Comparison of ENCODE assay signal across 17 mouse cellular contexts in genomic region chr2:25892440-25892839, GRCm38 (mm10). TPM values are rescaled to one million over a fixed set of nuclear protein-coding genes. Genes with fewer than 3 reads are reported as not detected.
DNase-seq lines count a peak whose midpoint lies in the region; ATAC-seq and TF ChIP-seq lines count a peak whose summit lies in the region.
"Had no signal": no experiment of that assay in that cellular context is flagged by ENCODE, and none has a peak within 500 bp of the region (broad histone marks: within the 10 kb centered on the region; RNA-seq: fewer than 3 reads in every experiment).

No protein-coding gene starts in this region.

- DNase-seq in adrenal gland, postnatal 14 days, result peak; percentile 33
- no peak for DNase-seq in adrenal gland, adult 8-10 months
- DNase-seq in lung, postnatal 0 days (ENCODE audit: low spot score), result no peak
- no peak for DNase-seq in lung, postnatal 14 days
- peak; percentile 77 for DNase-seq in cerebellum, adult 9-10 months
- DNase-seq in stomach, postnatal 0 days (ENCODE audit: low spot score), result no peak
- no peak for DNase-seq in gastrocnemius, postnatal 10 days
- DNase-seq in heart, postnatal 25 days (ENCODE audit: low spot score), result no peak
- DNase-seq: B cell, adult 2 months; heart, adult 18-20 months; heart, postnatal 10 days had no signal

- peak; percentile 28 for TF ChIP-seq CTCF in lung, postnatal 0 days (IDR thresholded peaks at IDR 0.05)
- peak; percentile 28; the same call in 1 of the 2 replicates for TF ChIP-seq CTCF in stomach, postnatal 0 days (IDR thresholded peaks at IDR 0.05; ENCODE audit: low read depth)

- no peaks in the 10 kb centered on the region for H3K4me1 ChIP-seq in lung, postnatal 0 days (ENCODE audit: insufficient read depth, low read depth, low read length)
- H3K4me1 ChIP-seq in stomach, postnatal 0 days (replicated peaks; ENCODE audit: control insufficient read depth, insufficient read depth), result no peaks in the 10 kb centered on the region
- H3K4me1 ChIP-seq: neural tube, embryonic 13.5 days had no signal

- no peaks in the 10 kb centered on the region for H3K9me3 ChIP-seq in lung, postnatal 0 days (ENCODE audit: low read length)
- H3K9me3 ChIP-seq in stomach, postnatal 0 days (ENCODE audit: control insufficient read depth, low read length), result no peaks in the 10 kb centered on the region
- H3K9me3 ChIP-seq: limb, embryonic 10.5 days; neural tube, embryonic 13.5 days had no signal

- ATAC-seq in lung, postnatal 0 days, result no peak
- ATAC-seq in stomach, postnatal 0 days (ENCODE audit: low FRiP score, low TSS enrichment), result no peak

- no peaks in the 10 kb centered on the region for H3K36me3 ChIP-seq in lung, postnatal 0 days (ENCODE audit: insufficient read depth, low read length)
- H3K36me3 ChIP-seq in stomach, postnatal 0 days (ENCODE audit: control insufficient read depth, insufficient read depth, low read length), result no peaks in the 10 kb centered on the region
- H3K36me3 ChIP-seq: limb, embryonic 10.5 days; neural tube, embryonic 13.5 days had no signal

- no peak overlapping the region for H3K4me3 ChIP-seq in lung, postnatal 0 days (ENCODE audit: low read depth, low read length)
- no peak overlapping the region for H3K4me3 ChIP-seq in stomach, postnatal 0 days (ENCODE audit: low read depth, low read length)
- H3K4me3 ChIP-seq: limb, embryonic 10.5 days; neural tube, embryonic 13.5 days had no signal

- H3K27ac ChIP-seq in lung, postnatal 0 days (ENCODE audit: low read length), result no peak overlapping the region
- no peak overlapping the region for H3K27ac ChIP-seq in stomach, postnatal 0 days (replicated peaks)
- H3K27ac ChIP-seq: limb, embryonic 10.5 days; neural tube, embryonic 13.5 days had no signal

- H3K27me3 ChIP-seq in lung, postnatal 0 days (replicated peaks; ENCODE audit: insufficient read depth, low read length), result no peaks in the 10 kb centered on the region
- H3K27me3 ChIP-seq in stomach, postnatal 0 days (ENCODE audit: control insufficient read depth, insufficient read depth, low read length), result no peaks in the 10 kb centered on the region
- H3K27me3 ChIP-seq: neural tube, embryonic 13.5 days had no signal

- H3K4me2 ChIP-seq in lung, postnatal 0 days (replicated peaks; ENCODE audit: low read depth, low read length), result no peak overlapping the region
- H3K4me2 ChIP-seq in stomach, postnatal 0 days (replicated peaks; ENCODE audit: low read depth), result no peak overlapping the region
- H3K4me2 ChIP-seq: neural tube, embryonic 13.5 days had no signal

- intact Hi-C loops in heart, postnatal 25 days (cut with DNase I), result no loop called here

- no peak overlapping the region for H3K9ac ChIP-seq in lung, postnatal 0 days (replicated peaks; ENCODE audit: low read depth)
- no peak overlapping the region for H3K9ac ChIP-seq in stomach, postnatal 0 days (ENCODE audit: low read length)
- H3K9ac ChIP-seq: neural tube, embryonic 13.5 days had no signal

- WGBS in lung, postnatal 0 days, result 75% methylated on average over 7 of the region's 7 CpGs
- WGBS in stomach, postnatal 0 days, result 71% methylated on average over 7 of the region's 7 CpGs

- TF ChIP-seq EP300 in lung, postnatal 0 days (IDR thresholded peaks at IDR 0.05), result no peak
- no peak for TF ChIP-seq EP300 in stomach, postnatal 0 days (optimal IDR thresholded peaks at IDR 0.05)

RNA-seq across cellular contexts. Expression of gene Kcnt1, which starts 28.9 kb away (rescaled TPM):
- 4.9 and 6.4 TPM in 2 replicates for total RNA-seq in adrenal gland, postnatal 14 days (2021)
- 10 to 100 TPM in 2 of 4 experiments, 1 to 10 TPM in 2; 1.8 to 12.1 (median 8.0) TPM for total RNA-seq in adrenal gland, adult 8-10 months (2022)
- 0.17 and 0.21 TPM in 2 replicates for polyA plus RNA-seq in lung, postnatal 0 days (2015; fragmentation: Nextera tagmentation; extraction: Ambion mirVana)
- polyA plus RNA-seq in stomach, postnatal 0 days (2015; fragmentation: Nextera tagmentation; extraction: Ambion mirVana), result 0.19 and 0.30 TPM in 2 replicates
- under 1 TPM; 0.12 to 0.34 TPM for total RNA-seq in gastrocnemius, postnatal 10 days (2021)
- under 1 TPM; 0.25 to 0.36 TPM for total RNA-seq in heart, postnatal 25 days (2021)
- total RNA-seq: megakaryocyte, adult 5-6 weeks had no signal
- polyA plus RNA-seq: liver, embryonic 16.5 days had no signal

RNA-seq across cellular contexts. Expression of gene Sohlh1, which starts 45.4 kb away (rescaled TPM):
- not detected in 2 replicates for total RNA-seq in adrenal gland, postnatal 14 days (2021)
- not detected for total RNA-seq in adrenal gland, adult 8-10 months (2022)
- polyA plus RNA-seq in lung, postnatal 0 days (2015; fragmentation: Nextera tagmentation; extraction: Ambion mirVana), result not detected in 2 replicates
- polyA plus RNA-seq in stomach, postnatal 0 days (2015; fragmentation: Nextera tagmentation; extraction: Ambion mirVana), result 0.10 TPM in 1 of 2 replicates, not detected in the other
- total RNA-seq in gastrocnemius, postnatal 10 days (2021), result not detected
- total RNA-seq in heart, postnatal 25 days (2021), result not detected
- total RNA-seq: heart, adult 18-20 months; heart, postnatal 10 days; layer of hippocampus, postnatal 14 days; megakaryocyte, adult 5-6 weeks had no signal
- polyA plus RNA-seq: embryonic facial prominence, embryonic 11.5 days; limb, embryonic 10.5 days; liver, embryonic 16.5 days; neural tube, embryonic 13.5 days had no signal

Comparison
In these comparisons a context has a peak if more than half of its experiments do, and no peak if none do; other contexts are left out.
1. DNase-seq: peak in adrenal gland, postnatal 14 days (single experiment) and cerebellum, adult 9-10 months (single experiment); none in adrenal gland, adult 8-10 months (single experiment), lung, postnatal 0 days (single experiment), lung, postnatal 14 days (single experiment), stomach, postnatal 0 days (single experiment), gastrocnemius, postnatal 10 days (single experiment) and heart, postnatal 25 days (single experiment).